Mouse (Mus musculus) erythroblast, adult 5-6 weeks (primary cell): Measurements from ENCODE around the gene Skint9. TPM values are rescaled to one million over a fixed set of nuclear protein-coding genes. Genes with fewer than 3 reads are reported as not detected.
"Not testable (repeated sequence)": the region's sequence is repeated elsewhere in the genome, so short reads cannot be mapped to it uniquely, and the experiment has no call there.

Experiments used
- ATAC-seq: replicated peaks from 2 replicates; pipeline ENCODE4 v1.8.0; 2016; ENCODE audit warnings: moderate number of reproducible peaks, mild to moderate bottlenecking, moderate TSS enrichment, inconsistent platforms; ENCODE audit not compliant: poor library complexity, low FRiP score, severe bottlenecking
- total RNA-seq, 2 experiments: library from RNA; stranded (forward) in 1 of 2; stranded (reverse) in 1 of 2; fragments of 150-400 nt in 1 of 2; fragments of 200-764, 138-1000 nt in 1 of 2; gene quantifications; 2 replicates each; pipeline versions ENCODE4 v1.2.3 to v1.2.4; 2015 to 2017; ENCODE audit warnings: low replicate concordance in 2 of 2

The Skint9 gene
- total RNA-seq (2015; ENCODE audit: low replicate concordance): not detected in 2 replicates
- not detected in 2 replicates for total RNA-seq (2017; ENCODE audit: low replicate concordance)

DNA sequence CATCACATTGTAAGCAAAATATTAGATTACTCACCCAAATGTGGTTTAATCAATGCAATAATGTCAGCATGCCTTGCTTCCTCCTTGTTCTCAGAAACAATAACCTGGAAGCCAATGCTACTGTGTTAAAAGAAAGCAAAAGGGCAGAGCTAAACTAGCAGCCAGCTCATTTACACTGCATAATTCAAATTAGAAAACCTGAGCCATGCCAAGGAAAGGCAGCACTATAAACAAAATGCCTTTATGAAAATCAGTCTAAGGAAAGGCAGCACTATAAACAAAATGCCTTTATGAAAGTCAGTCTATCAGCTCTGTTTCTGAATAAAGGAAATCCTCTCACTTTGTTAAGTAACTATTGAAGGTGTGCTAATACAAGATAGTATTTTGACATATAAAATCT is at the start of gene Skint9:
Gene Skint9, minus strand, starts transcription at position 101 of the 400 bp plus-strand sequence.
- ATAC-seq: no peak

GRCm38 (mm10) chr4:112432685-112433084 is 1.1 kb downstream of the Skint9 start:
- ATAC-seq: no peak

DNA sequence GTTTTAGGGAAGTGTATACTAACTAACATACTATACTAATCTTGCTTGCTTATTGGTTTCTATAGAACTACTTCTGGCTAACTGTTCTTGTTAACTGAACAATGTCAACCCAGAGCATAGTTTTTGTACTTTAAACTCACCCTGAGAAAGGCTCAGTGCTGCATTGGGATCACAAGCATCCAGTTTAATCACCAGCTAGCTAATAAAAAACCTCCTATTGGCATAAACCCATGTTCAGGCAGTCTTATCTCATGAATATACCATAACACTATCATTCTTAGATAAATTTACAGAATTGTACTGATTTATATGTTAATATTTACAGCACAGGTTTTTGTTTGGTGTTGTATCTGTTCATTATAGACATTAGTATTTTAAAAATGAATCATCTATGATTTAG is 1.6 kb downstream of the Skint9 start:
- ATAC-seq: no peak

- ATAC-seq: not testable (repeated sequence)
Measured at GRCm38 (mm10) chr4:112349111-112349510, 84.7 kb downstream of the Skint9 start.

Other genes with a start within 250 kb of the Skint9 start
- gene Skint3, start 201.7 kb downstream of the Skint9 start, total RNA-seq (2015; ENCODE audit: low replicate concordance): 0.84 and 2.1 TPM in 2 replicates
- gene Skint3, start 201.7 kb downstream of the Skint9 start, total RNA-seq (2017; ENCODE audit: low replicate concordance): 1.3 and 2.9 TPM in 2 replicates
- not detected in 2 replicates for gene Skint2, start 123.2 kb upstream of the Skint9 start, total RNA-seq (2015; ENCODE audit: low replicate concordance)
- not detected in 2 replicates for gene Skint2, start 123.2 kb upstream of the Skint9 start, total RNA-seq (2017; ENCODE audit: low replicate concordance)